Mouse (Mus musculus) gastrocnemius, adult 8-10 months (tissue): Measurements from ENCODE around the gene Aldh5a1. TPM values are rescaled to one million over a fixed set of nuclear protein-coding genes. Genes with fewer than 3 reads are reported as not detected.

Experiments
- DNase-seq, 2 experiments: peaks; one replicate each; pipeline ENCODE4 v3.0.0; 2022; ENCODE audit warnings: low spot score in 2 of 2
- total RNA-seq, 4 experiments: library from RNA; stranded (reverse); gene quantifications; 2 replicates each; pipeline ENCODE4 v1.2.4; 2022

The Aldh5a1 gene
- total RNA-seq, 4 experiments from 2014 or later: 6.7 to 9.3 (median 8.1) TPM

GRCm38 (mm10) chr13:24933199-24933598, 4.3 kb downstream of the Aldh5a1 start:
- no peak for DNase-seq

DNA sequence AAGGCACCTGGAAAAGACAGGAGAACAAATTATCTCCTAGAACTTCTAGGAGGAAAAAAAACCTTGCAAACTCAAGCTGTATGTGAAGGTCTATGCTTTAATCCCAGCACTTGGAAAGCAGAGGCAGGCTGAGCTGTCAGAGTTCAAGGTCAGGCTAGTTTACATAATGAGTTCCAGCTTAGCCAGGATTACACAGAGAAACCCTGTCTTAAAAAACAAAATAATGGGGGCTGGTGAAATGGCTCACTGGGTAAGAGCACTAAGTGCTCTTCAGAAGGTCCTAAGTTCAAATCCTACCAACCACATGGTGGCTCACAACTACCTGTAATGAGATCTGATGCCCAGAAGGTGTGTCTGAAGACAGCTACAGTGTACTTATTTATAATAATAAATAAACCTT, 6.9 kb downstream of the Aldh5a1 start:
- no peak for DNase-seq

- no peak for DNase-seq
These were observed 13.5 kb downstream of the Aldh5a1 start for GRCm38 (mm10) chr13:24923991-24924390.

DNA sequence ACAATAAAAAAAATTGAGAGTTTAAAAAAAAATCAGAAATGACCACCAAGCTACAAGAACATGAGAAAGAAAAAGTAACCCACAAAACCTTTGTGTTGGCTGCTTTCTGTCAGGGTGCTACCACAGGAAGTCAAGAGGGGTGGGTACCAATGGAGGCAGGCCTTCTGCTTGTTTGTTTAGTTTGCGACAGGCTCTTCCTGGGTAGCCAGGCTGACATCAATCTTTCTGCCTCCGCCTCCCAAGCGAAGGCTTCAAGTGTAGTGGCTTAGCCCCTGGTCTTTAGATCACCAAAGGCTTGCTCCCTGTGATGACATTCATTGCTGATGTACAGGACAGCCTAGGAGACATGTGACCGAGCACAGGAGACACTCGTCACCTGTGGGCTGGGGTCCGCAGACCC, 16.2 kb downstream of the Aldh5a1 start:
- no peak for DNase-seq

DNA sequence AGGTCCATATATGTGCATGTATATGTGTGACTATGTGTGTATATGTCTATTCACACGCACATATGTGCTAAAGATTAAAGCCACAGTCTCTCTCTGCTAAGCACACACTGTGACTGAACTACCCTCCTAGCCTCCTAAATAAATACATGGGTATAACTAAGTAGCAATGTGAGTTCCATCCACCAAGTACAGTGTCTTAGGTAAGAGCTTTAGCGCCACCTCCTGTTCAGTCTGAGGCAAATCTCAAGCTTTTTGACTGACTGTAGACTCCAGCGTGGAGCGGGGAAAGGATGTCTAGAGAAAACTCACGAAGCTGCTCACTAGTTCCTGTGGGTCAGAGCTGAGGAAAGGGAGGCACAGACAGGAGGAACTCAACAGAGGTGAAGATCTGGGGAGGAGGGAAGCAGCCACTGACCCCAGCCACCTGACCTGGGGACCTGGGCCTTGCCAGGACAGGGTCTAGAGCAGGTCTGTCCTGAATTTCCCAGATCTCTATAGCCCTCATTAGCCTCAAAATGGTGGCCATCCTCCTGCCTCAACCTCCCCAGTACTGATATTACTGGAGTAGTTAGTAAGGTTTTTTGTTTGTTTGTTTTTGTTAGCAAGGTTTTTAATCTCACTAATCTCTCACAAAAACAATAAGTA, 17.0 kb downstream of the Aldh5a1 start:
- DNase-seq: no peak

DNA sequence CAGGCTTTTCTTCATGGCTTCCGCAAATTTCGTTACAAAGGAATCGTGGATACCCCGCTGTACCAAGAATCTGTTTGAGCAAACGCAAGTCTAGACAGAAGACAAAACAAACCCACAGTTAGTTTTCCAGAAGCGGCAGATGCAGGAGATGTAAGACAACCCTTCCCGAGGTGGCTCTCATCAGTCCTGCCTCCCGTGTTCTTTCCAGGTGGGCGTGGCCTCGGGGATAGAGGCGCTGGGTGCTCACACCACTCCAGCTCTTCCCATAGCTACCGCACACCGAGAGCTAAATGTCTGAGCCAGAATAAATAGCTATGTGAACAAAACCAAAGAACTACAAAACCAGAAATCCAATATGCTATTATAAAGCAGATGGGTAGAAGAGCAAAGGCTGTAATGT, 21.6 kb downstream of the Aldh5a1 start:
- no peak for DNase-seq

- DNase-seq: no peak
These were observed 22.5 kb downstream of the Aldh5a1 start for GRCm38 (mm10) chr13:24914915-24915314.

- DNase-seq: no peak
These were observed 23.9 kb downstream of the Aldh5a1 start for GRCm38 (mm10) chr13:24913576-24913975.

DNA sequence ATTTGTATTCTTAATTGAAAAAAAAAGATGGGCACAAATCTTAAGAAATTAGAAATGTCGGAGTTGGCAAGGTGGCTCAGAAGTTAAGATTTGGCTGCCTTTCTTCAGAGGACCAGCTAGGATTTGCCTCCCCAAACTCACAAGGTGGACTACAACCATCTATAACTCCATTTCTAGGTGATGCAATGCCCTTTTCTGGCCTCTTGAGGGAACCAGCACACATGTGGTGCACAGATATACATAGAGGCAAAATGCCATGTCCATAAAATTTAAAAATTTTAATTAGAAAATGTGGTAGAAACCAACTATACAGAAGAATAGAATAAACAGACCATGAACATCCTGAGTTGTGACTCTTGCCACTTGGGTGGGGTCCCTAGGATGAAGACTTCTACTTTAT, 28.3 kb downstream of the Aldh5a1 start:
- no peak for DNase-seq

GRCm38 (mm10) chr13:24906831-24907570, 30.5 kb downstream of the Aldh5a1 start:
- DNase-seq: no peak

DNA sequence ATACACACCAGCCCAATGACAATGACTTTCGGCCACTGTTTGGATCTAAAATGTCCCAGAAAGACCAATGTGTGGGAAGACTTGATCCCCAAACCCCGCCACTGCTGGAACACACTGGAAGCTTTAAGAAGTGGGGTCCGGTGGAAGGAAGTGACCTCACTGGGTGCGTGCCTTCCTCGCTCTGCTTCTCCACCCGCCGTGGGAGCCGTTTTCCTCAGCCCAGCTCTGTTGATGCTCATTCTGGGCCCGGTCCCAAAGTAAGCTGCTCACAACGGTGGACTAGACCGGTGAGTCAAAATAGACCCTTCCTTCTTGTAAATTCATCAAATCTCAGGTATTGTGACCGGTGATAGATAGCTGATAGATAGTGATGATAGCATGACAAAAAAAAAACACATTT, 32.0 kb downstream of the Aldh5a1 start:
- no peak for DNase-seq

DNA sequence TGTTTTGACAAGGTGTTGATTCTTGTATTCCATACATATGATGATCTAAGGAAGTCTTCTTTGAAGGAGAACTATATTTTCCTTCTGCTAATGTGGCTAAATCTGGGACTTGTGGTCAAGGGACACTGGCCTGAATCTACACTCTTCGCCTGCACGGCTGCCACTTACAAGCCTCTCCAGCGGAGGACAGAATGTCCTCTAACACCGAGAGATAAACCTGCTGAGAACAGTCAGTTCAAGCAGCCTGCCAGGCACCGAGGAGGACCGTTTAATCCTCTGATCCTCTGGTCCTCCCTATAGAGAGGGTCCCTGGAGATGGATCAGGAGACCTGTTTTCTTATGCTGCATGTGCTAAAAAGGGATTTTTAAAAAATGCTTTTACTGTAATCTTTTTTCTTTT, 34.0 kb downstream of the Aldh5a1 start:
- DNase-seq: no peak

DNA sequence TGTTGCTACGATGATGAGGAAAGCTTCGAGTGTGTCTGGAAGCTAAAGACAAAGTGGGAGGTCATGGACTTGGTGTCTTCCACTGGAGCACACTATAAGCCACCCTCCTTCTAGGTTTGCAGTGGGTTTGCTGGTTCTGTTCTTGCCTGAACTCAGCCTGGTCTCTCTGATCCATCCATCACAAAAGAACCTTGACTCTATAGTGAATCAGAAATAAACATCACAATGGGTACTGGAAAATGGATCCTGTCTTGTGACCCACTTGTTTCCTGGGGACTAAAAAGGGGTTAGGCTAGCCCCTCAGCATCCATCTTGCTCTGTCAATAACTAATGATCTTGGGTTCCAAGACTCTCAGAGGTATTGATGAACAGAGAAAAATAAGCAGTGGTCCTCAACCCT, 35.5 kb downstream of the Aldh5a1 start:
- no peak for DNase-seq

- DNase-seq: no peak
These were observed 43.6 kb downstream of the Aldh5a1 start for GRCm38 (mm10) chr13:24893880-24894279.

DNA sequence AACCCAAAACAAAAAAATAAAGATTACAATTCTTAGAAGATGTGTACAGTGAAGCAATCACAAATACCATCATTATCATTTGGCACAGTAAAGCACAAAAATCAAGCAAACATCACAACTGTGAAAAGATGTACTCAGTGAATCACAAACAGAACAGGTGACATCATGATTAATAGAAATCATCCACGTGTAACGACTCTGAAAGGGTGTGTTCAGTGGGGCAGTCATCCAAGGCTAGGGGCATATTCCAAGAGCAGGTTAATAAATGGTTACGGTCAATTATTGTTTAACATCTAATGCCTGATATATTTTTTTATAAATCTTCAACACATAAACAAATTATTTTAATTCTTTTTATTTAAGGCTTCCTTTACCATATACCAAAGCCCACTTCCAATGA, 44.9 kb downstream of the Aldh5a1 start:
- no peak for DNase-seq

- no peak for DNase-seq
These were observed 47.9 kb downstream of the Aldh5a1 start for GRCm38 (mm10) chr13:24889554-24889953.

DNA sequence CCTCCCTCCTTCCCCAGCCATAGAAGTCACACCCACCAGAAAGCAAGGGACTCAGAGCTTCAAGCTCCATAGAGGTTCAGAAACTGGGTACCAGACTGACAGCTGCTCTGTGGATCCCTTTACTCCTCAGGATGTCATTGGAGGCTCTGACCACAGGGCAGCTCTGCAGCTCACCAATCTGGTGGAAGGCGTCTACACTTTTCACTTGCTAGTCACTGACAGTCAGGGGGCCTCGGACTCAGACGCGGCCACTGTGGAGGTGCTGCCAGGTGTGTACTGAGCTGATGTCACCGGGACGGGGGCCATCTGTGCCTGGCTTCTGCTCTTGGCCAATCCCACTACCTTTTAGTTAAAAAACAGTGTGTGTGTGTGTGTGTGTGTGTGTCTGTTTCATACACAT, 55.0 kb downstream of the Aldh5a1 start:
- DNase-seq: no peak

DNA sequence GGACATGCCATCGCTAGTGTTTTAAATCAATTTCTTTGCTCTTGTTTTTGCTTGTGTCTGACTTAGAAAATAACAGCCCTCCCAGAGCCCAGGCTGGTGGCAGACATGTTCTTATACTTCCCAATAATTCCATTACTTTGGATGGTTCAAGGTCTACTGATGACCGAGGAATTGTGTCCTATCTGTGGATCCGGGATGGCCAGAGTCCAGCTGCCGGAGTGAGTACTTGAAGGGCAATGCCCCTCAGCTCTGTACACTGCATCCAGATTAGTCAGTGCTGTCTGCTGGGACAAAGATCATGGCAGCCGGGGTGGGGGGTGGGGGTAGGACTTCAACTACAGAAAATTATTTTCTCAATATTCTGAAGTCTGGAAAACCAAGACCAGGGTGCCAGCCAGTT, 56.8 kb downstream of the Aldh5a1 start:
- DNase-seq: no peak

DNA sequence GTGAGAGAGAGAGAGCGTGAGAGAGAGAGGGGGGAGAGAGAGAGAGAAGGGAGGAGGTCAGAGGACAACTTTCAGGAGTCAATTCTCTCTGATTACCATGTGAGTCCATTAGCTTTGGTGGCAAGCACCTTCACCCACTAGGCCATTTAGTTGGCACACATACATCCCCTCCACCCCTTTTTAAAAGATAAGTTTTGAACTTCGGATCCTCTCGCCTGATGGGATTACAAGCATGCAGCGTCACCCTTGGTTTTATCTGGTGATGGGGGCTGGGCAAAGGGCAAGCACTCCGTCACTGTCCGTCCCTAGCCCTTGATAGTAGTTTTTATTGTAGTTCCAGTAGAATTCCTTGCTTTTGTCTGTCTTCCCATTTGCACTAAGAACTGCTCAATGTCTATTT, 57.3 kb downstream of the Aldh5a1 start:
- no peak for DNase-seq

DNA sequence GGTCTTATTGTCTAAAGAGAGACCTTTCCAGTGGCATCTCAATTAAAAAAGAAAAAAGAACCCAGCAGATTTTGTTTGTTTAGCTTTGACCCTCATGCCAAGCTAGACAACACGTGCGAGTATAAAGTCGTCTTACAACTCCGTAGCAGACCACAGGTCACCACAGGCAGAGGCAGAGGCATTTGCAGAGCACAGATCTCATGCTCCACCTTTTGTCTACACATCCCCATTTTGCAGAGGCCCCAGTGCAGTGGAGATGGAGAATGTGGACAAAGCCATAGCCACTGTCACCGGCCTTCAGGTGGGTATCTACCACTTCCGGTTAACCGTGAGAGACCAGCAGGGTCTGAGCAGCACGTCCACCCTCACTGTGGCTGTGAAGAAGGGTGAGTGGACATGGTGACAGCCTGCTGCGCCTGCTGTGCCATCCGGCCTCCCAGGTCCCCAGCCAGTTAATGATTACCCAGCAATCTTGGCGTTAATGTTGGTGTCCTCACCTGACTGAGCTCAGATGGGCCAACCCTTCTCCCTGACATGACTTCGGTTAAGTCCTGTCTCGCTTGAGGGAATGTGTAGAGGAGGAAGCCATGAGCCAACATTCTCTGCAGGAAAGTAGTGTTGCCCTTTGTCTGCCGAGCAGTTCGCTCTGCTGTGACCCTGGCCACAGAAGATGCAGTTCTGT, 58.0 kb downstream of the Aldh5a1 start:
- DNase-seq: no peak

DNA sequence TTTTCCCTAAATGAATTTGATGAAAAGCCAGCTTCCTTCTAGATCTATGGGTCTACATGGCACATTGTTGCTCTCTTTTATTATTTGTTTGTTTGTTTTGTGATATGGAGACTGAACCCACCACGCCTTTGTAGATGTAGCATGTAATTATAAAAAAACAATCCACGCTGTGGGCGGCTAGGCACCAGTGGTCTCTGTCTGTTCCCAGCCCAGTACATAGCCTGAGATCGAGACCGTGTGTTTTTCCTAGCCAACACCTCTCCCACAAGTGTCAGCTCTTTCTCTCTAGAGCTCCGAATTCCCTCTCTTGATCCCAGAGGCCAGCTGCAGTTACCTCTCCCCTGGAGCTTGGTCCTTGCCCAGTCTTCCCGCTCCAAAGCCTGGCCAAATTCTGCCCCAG, 69.2 kb downstream of the Aldh5a1 start:
- DNase-seq: no peak

DNA sequence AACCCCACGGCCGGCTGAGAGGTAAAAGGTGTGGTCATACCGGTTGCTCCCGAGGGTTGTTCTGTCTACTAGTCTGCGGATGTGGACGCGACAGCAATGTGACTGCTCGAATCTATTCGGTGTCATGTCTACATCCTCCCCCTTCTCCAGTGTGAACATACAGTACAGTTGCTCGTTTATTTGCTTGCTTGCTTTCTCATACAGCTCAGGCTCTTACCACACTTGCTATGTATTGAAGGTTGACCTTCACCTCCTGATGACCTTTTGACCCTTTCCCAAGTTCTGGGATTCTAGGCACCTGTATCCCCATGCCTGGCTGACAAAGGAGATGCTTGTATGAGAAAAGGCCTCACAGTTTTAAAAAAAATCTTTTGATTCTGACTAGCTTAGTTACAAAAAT, 69.7 kb downstream of the Aldh5a1 start:
- DNase-seq: no peak
